Mouse (Mus musculus) megakaryocyte, adult 5-6 weeks (primary cell): ENCODE measurements around the gene Phgdh. TPM values are rescaled to one million over a fixed set of nuclear protein-coding genes. Genes with fewer than 3 reads are reported as not detected.
A peak's percentile ranks its signal among the peaks of the same experiment; 100 is the strongest.

Source experiments
- ATAC-seq: 2 replicates; pipeline ENCODE4 v1.8.0; 2016; ENCODE audit warnings: mild to moderate bottlenecking, inconsistent platforms; ENCODE audit not compliant: poor library complexity, severe bottlenecking
- total RNA-seq, 2 experiments: library from RNA; stranded (forward) in 1 of 2; stranded (reverse) in 1 of 2; fragments of 153-499, 151-499 nt in 1 of 2; fragments of 221-1000, 200-1000 nt in 1 of 2; gene quantifications; 2 replicates each; pipeline versions ENCODE4 v1.2.3 to v1.2.4; 2015 to 2017

Gene Phgdh
- total RNA-seq, 2 experiments from 2014 or later, result 13.9 to 59.7 TPM

- no peak for ATAC-seq
Observed at GRCm38 (mm10) chr3:98348705-98349104, 8.9 kb upstream of the Phgdh start.

GRCm38 (mm10) chr3:98348106-98348505 lies 8.3 kb upstream of the Phgdh start:
- peak; percentile 96 for ATAC-seq

GRCm38 (mm10) chr3:98343235-98343634 lies 3.4 kb upstream of the Phgdh start:
- ATAC-seq, result no peak

- no peak for ATAC-seq
Observed at GRCm38 (mm10) chr3:98340818-98341594, 1.2 kb upstream of the Phgdh start.

GRCm38 (mm10) chr3:98339097-98339705 lies 589 bp downstream of the Phgdh start:
- ATAC-seq, result peak; percentile 19

GRCm38 (mm10) chr3:98338584-98339041 lies 1.2 kb downstream of the Phgdh start:
- peak; percentile 35; the same call in 1 of the 2 replicates for ATAC-seq

GRCm38 (mm10) chr3:98336661-98337654 lies 2.8 kb downstream of the Phgdh start:
- peak; percentile 54 for ATAC-seq

GRCm38 (mm10) chr3:98335886-98336285 lies 3.9 kb downstream of the Phgdh start:
- no peak for ATAC-seq

- no peak for ATAC-seq
Observed at GRCm38 (mm10) chr3:98335331-98335730, 4.5 kb downstream of the Phgdh start.

GRCm38 (mm10) chr3:98334010-98334409 lies 5.8 kb downstream of the Phgdh start:
- ATAC-seq, result no peak

- no peak for ATAC-seq
Observed at GRCm38 (mm10) chr3:98324235-98324634, 15.6 kb downstream of the Phgdh start.

GRCm38 (mm10) chr3:98322209-98322608 lies 17.6 kb downstream of the Phgdh start:
- ATAC-seq, result no peak

GRCm38 (mm10) chr3:98319190-98319589 lies 20.6 kb downstream of the Phgdh start:
- ATAC-seq, result no peak

- ATAC-seq, result no peak
Observed at GRCm38 (mm10) chr3:98317143-98317542, 22.6 kb downstream of the Phgdh start.

GRCm38 (mm10) chr3:98315181-98315580 lies 24.6 kb downstream of the Phgdh start:
- ATAC-seq, result no peak

GRCm38 (mm10) chr3:98313294-98314155 lies 26.3 kb downstream of the Phgdh start:
- no peak for ATAC-seq

- peak; percentile 64 for ATAC-seq
Observed at GRCm38 (mm10) chr3:98312867-98313266, 26.9 kb downstream of the Phgdh start.

- ATAC-seq, result no peak
Observed at GRCm38 (mm10) chr3:98310456-98310855, 29.3 kb downstream of the Phgdh start.

- ATAC-seq, result no peak
Observed at GRCm38 (mm10) chr3:98308606-98309005, 31.2 kb downstream of the Phgdh start.

GRCm38 (mm10) chr3:98301761-98302160 lies 38.0 kb downstream of the Phgdh start:
- ATAC-seq, result no peak
